Mouse (Mus musculus) stomach, postnatal 0 days (tissue): ENCODE measurements around the gene Tubgcp2. TPM values are rescaled to one million over a fixed set of nuclear protein-coding genes. Genes with fewer than 3 reads are reported as not detected.

Experiments
- ATAC-seq: fragments of 200-750 bp; cut with Nextera tagmentation; 2 replicates; pipeline ENCODE4 v1.8.0; 2017; ENCODE audit not compliant: low FRiP score, low TSS enrichment
- DNase-seq: peaks from one replicate; pipeline ENCODE4 v3.0.0-alpha.2; 2016; ENCODE audit warnings: low spot score
- H3K27ac ChIP-seq: fragments of 300-500 bp; sonication (generic); replicated peaks from 2 replicates; pipeline ENCODE4 v1.5.1; 2014; ENCODE audit warnings: mild to moderate bottlenecking, control low read depth
- H3K27me3 ChIP-seq: fragments of 300-500 bp; sonication (generic); 2 replicates; pipeline ENCODE4 v1.6.1; 2014; ENCODE audit warnings: low read length; ENCODE audit not compliant: control insufficient read depth, insufficient read depth
- H3K36me3 ChIP-seq: fragments of 300-500 bp; sonication (generic); 2 replicates; pipeline ENCODE4 v1.6.1; 2014; ENCODE audit warnings: low read length, mixed read lengths; ENCODE audit not compliant: control insufficient read depth, insufficient read depth
- H3K4me1 ChIP-seq: fragments of 300-500 bp; sonication (generic); replicated peaks from 2 replicates; pipeline ENCODE4 v1.6.1; 2014; ENCODE audit warnings: antibody characterized with exemption; ENCODE audit not compliant: control insufficient read depth, insufficient read depth
- H3K4me2 ChIP-seq: fragments of 300-500 bp; sonication (generic); replicated peaks from 2 replicates; pipeline ENCODE4 v1.6.1; 2014; ENCODE audit warnings: low read depth, mild to moderate bottlenecking, control low read depth, moderate library complexity
- H3K4me3 ChIP-seq: fragments of 300-500 bp; sonication (generic); 2 replicates; pipeline ENCODE4 v1.5.1; 2014; ENCODE audit warnings: low read depth, low read length, control low read depth
- H3K9ac ChIP-seq: fragments of 300-500 bp; sonication (generic); 2 replicates; pipeline ENCODE4 v1.6.1; 2014; ENCODE audit warnings: mild to moderate bottlenecking, low read length, control low read depth, mixed read lengths
- H3K9me3 ChIP-seq: fragments of 300-500 bp; sonication (generic); 2 replicates; pipeline ENCODE4 v1.6.1; 2016; ENCODE audit warnings: low read length; ENCODE audit not compliant: control insufficient read depth
- CTCF ChIP-seq: IDR thresholded peaks from 2 replicates; pipeline ENCODE4 v1.5.1; 2016; ENCODE audit warnings: antibody characterized with exemption, low read depth, mild to moderate bottlenecking, moderate library complexity
- EP300 ChIP-seq: optimal IDR thresholded peaks from 2 replicates; pipeline ENCODE3; 2016; ENCODE audit warnings: antibody characterized with exemption
- WGBS: fragments of 180-500 bp; shearing (Covaris S2); extraction: QIAGEN DNeasy Blood & Tissue Kit; methylation state at CpG from one replicate; pipeline ENCODE4 v1.1.7; 2014; 5-methylcytosine and 5-hydroxymethylcytosine counted together
- polyA plus RNA-seq: library from polyadenylated mRNA; unstranded; fragments of >200 nt; fragmentation: Nextera tagmentation; extraction: Ambion mirVana; gene quantifications from 2 replicates; pipeline ENCODE4 v1.2.1, GENCODE M21; 2015

Gene Tubgcp2
- polyA plus RNA-seq, result 17.7 and 20.1 TPM in 2 replicates

DNA sequence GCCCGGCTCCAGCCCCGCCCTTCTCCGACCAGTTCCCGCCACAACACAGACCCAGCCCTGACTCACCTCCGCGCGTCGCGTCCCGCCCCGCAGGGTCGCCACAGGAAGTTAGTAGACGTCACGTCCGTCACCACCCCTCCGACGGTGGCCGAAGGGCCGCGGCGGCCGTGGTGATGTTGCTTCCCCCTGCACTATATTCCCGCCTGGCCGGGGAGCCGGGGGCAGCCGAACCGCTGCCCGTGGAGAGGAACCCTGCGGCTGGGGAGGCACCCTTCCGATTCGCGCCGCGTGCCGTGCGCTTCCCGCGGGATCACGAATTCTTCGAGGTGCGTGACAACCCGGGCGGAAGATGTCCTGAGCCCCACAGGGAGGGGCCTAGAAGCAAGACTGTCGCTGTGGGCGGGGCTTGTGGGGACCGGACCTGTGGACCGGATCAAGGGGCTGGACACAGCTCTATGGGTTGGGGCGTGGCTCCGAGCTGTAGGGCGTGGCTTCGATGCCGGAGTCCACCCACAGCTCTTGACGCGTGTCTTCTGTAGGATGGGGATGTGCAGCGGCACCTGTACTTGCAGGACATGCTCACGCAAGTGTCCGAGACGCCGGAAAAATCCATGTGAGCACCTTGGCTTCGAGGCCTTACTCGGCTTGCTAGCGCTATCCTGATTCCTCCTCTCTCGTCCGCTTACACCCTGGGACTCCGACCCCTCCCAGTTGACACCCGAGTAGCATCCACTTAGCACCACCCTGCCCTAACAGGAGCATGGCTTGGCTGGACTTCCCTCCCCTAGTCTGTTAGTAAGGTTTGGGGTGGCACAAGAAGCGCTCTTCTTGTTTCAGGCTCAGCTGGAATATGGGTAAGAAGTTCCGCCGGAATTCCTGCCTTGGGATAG, at the start of gene Tubgcp2, which contains the start of gene Zfp511:
Gene Tubgcp2, minus strand, starts transcription at position 389 of the 890 bp plus-strand sequence.
Gene Zfp511, plus strand, starts transcription at position 111 of the 890 bp plus-strand sequence.
- Histone ChIP-seq H3K4me3 (peak within 1 kb of the TSS; percentile 76), H3K36me3 (peaks cover 6% of the 10 kb centered on the region; the same call in 1 of the 2 replicates), H3K4me1 (peaks cover 3% of the 10 kb centered on the region; the same call in 1 of the 2 replicates), H3K9ac (peak within 1 kb of the TSS; percentile 88), H3K4me2 (peak within 1 kb of the TSS; percentile 88), H3K27ac (peak within 1 kb of the TSS; percentile 88), H3K9me3 (no peaks in the 10 kb centered on the region), H3K27me3 (no peaks in the 10 kb centered on the region)
- DNase-seq, result peak; percentile 98
- no peak for TF ChIP-seq EP300
- no peak for TF ChIP-seq CTCF
- ATAC-seq, result peak; percentile 99
- WGBS, result under 1% methylated on average over 69 of the region's 69 CpGs

DNA sequence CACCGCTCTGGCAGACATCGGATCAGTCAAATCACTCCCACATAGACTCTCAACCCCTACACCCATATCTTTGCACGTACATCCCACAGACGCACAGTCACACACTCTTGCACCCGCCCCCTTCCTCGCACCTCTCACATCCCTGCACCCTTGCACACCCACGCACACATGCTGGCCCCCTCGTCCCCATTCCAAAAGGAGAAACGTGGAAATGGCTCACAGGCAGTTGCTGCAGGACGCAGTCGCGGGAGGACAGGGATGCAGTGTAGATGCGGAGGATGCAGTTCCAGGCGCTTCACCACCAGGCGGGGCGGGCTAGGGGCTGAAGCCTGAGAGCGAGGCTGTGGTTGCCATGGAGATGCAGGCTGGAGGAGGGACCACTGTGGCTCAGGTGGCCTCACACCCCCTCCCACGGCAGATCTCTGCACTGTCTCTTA, 45.8 kb upstream of the Tubgcp2 start, which contains the start of gene Caly:
Gene Caly, minus strand, starts transcription at position 307 of the 437 bp plus-strand sequence.
- Histone ChIP-seq H3K27me3 (peaks cover 3% of the 10 kb centered on the region; the same call in 1 of the 2 replicates), H3K4me3 (no peak within 1 kb of the TSS), H3K9me3 (no peaks in the 10 kb centered on the region), H3K9ac (no peak within 1 kb of the TSS), H3K27ac (no peak within 1 kb of the TSS), H3K36me3 (no peaks in the 10 kb centered on the region), H3K4me2 (no peak within 1 kb of the TSS), H3K4me1 (no peaks in the 10 kb centered on the region)
- DNase-seq, result peak; percentile 61
- ATAC-seq, result peak; percentile 62; the same call in 1 of the 2 replicates
- WGBS, result 8% methylated on average over 18 of the region's 18 CpGs
- TF ChIP-seq CTCF, result peak; percentile 68
- TF ChIP-seq EP300, result no peak

DNA sequence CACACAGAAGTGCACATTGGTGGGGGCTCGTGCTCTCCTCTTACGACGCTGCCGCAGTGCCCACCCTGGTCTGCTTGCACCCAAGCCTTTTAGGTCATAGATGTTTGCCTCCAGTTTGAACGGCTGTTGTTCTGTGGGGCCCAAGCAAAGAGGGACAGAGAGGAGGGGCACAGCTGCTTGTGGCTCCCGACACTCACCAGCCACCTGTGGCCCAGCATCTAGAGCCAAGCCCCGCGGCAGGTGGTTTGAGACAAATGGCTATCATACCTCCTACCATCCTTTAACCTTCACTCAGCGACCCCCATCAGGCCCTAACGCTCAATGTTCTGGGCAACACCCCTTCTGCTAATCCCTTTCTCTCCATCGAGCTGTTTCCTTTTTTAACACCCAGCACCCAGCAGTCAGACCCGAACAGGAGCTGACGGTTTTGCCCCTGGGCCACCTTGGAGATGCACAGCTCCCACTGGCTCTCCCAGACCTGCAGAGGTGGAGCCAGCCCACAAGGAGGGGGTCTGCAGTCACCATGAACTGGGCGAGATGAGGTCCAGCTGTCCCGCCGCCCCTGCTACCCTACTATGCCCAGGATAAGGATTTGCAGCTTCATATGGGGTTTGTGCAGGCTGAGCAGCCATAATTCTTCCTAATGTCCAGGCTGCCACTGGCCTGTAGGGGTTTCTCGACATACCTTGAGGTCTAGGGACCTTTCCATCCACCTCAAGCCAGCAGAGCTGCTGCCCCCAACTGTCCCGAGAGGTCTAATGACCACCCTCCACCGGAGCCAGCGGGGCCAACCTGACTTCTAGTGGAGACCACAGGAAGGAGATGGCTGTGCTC, 45.2 kb upstream of the Tubgcp2 start:
- no peak for DNase-seq
- Histone ChIP-seq H3K9ac (no peak overlapping the region), H3K4me3 (no peak overlapping the region), H3K4me1 (no peaks in the 10 kb centered on the region), H3K36me3 (no peaks in the 10 kb centered on the region), H3K4me2 (no peak overlapping the region), H3K27me3 (peaks cover 3% of the 10 kb centered on the region; the same call in 1 of the 2 replicates), H3K9me3 (no peaks in the 10 kb centered on the region), H3K27ac (no peak overlapping the region)
- TF ChIP-seq CTCF (no peak), EP300 (no peak)
- 0 out of 2 replicates have a peak, but pooled peaks have one; percentile 3 for ATAC-seq
- WGBS, result 19% methylated on average over 20 of the region's 20 CpGs

DNA sequence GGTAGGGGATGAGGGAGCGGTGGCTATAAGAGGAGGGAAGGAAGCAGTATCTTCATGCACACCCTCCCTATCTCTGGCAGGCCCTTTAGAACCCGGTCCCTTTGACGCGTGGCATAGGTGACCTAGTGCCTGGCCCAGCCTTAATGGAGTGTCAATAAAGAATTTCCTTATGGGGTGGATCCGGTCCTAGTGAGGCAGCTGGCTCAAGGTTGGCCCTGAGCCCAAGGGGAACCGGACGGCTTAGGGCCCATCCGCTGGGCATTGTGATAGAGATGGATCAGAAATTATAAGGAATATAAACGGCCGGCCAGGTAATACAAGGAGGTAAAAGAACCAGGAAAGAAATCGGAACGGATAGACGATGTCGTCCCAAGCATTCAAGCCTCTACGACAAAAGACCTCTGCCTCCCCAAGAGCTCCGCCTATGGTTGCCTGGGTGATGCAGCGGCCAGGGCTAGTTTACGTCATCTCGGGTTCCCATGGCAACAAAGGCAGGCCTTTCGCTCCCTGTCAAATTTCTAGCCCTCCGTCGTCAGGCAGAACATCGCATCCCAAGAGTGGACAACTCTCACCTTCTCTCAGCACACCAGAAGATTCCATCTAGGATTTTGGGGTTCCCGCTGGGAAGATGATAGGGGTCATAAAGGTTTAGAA, 44.2 kb upstream of the Tubgcp2 start:
- H3K9ac ChIP-seq, result no peak overlapping the region
- peaks cover 3% of the 10 kb centered on the region; the same call in 1 of the 2 replicates for H3K27me3 ChIP-seq
- 4% methylated on average over 24 of the region's 24 CpGs for WGBS
- H3K27ac ChIP-seq, result no peak overlapping the region
- peak; percentile 64 for DNase-seq
- H3K36me3 ChIP-seq, result no peaks in the 10 kb centered on the region
- no peaks in the 10 kb centered on the region for H3K4me1 ChIP-seq
- H3K4me3 ChIP-seq, result no peak overlapping the region
- TF ChIP-seq CTCF (no peak), EP300 (no peak)
- peak overlapping the region; percentile 15; the same call in 1 of the 2 replicates for H3K4me2 ChIP-seq
- peak; percentile 47 for ATAC-seq
- H3K9me3 ChIP-seq, result no peaks in the 10 kb centered on the region

DNA sequence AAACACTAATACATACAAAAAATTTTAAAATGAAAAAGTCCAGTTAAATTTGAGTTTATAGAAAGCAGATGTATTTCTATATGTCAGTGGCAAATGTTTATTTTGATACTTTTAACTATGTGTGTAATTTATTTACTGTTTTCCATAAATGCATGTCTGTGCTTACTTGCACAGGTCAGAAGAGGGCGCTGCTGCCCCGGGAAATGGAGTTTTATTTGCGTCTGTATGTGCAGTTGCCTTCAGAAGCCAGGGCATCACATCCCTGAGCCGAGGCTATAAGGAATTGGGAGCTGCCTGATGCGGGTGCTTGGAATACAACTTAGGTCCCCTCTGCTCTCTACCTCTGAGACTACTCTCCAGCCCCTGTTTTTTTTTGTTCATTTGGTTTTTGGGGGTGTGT, 42.2 kb upstream of the Tubgcp2 start:
- ATAC-seq (no peak), DNase-seq (peak; percentile 82)
- no peak overlapping the region for H3K27ac ChIP-seq
- 5% methylated on average over 5 of the region's 5 CpGs for WGBS
- no peak overlapping the region for H3K4me3 ChIP-seq
- no peak overlapping the region for H3K9ac ChIP-seq
- H3K36me3 ChIP-seq, result no peaks in the 10 kb centered on the region
- no peaks in the 10 kb centered on the region for H3K4me1 ChIP-seq
- H3K27me3 ChIP-seq, result peaks cover 3% of the 10 kb centered on the region; the same call in 1 of the 2 replicates
- TF ChIP-seq EP300 (no peak), CTCF (peak; percentile 90)
- no peaks in the 10 kb centered on the region for H3K9me3 ChIP-seq
- no peak overlapping the region for H3K4me2 ChIP-seq
